ENCODE assay signal across 2 mouse cellular contexts in the genomic region with DNA sequence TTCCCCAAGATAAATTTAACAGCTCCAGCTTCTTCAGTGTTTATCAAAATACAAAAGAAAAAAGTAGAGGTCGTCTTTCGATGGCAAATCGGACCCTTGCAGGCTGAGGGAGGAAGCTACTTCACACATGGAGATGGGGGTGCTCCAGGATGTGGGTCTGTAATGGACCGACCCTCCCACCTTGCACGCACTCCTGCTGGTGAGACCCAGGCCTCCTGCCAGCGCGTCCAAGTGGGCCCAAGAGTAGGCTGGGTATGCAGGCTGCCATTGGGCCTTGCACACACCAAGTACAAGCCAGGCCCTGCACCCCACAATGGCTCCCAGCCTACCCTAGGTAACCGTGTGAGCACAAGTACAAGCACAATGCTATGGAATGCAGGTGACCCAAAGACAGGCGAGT. TPM values are rescaled to one million over a fixed set of nuclear protein-coding genes. Genes with fewer than 3 reads are reported as not detected.
"Had no signal": no experiment of that assay in that cellular context is flagged by ENCODE, and none has a peak within 500 bp of the region (broad histone marks: within the 10 kb centered on the region; RNA-seq: fewer than 3 reads in every experiment).

No protein-coding gene starts in this region.

RNA-seq across cellular contexts. Expression of a gene that starts 28.5 kb away (rescaled TPM):
- total RNA-seq: neutrophil, adult 5-6 weeks had no signal
- polyA plus RNA-seq: neural tube, embryonic 14.5 days had no signal
